Mouse (Mus musculus) MEL (cell line): Measurements from ENCODE around the gene Pard3b. TPM values are rescaled to one million over a fixed set of nuclear protein-coding genes. Genes with fewer than 3 reads are reported as not detected.

Experiments used
- DNase-seq: peaks from one replicate; pipeline ENCODE4 v3.0.0; 2011; ENCODE audit warnings: low read depth, low spot score
- H3K27ac ChIP-seq: 2 replicates; pipeline ENCODE4 v1.5.1; 2012; ENCODE audit warnings: low read depth, mild to moderate bottlenecking, control low read depth, low read length, moderate library complexity; ENCODE audit not compliant: control insufficient read depth
- H3K27me3 ChIP-seq, 2 experiments: fragments of 150-350 bp in 1 of 2; sonication (generic) in 1 of 2; 2 replicates each; pipeline ENCODE4 v1.6.1; 2012; ENCODE audit warnings: low read length in 2 of 2, mild to moderate bottlenecking in 2 of 2, improper control_type of control experiment in 1 of 2, moderate library complexity in 1 of 2; ENCODE audit not compliant: insufficient read depth in 2 of 2, control insufficient read depth in 1 of 2
- H3K36me3 ChIP-seq, 2 experiments: 2 replicates each; pipeline ENCODE4 v1.6.1; 2012 to 2014; ENCODE audit warnings: low read length in 2 of 2, improper control_type of control experiment in 1 of 2, inconsistent platforms in 1 of 2, mild to moderate bottlenecking in 1 of 2; ENCODE audit not compliant: insufficient read depth in 2 of 2, control insufficient read depth in 1 of 2
- H3K4me1 ChIP-seq, 2 experiments: fragments of 150-350 bp in 1 of 2; sonication (generic) in 1 of 2; 2 replicates each; pipeline ENCODE4 v1.6.1; 2012; ENCODE audit warnings: low read length in 2 of 2, improper control_type of control experiment in 1 of 2, mild to moderate bottlenecking in 1 of 2; ENCODE audit not compliant: insufficient read depth in 2 of 2, control insufficient read depth in 1 of 2
- H3K4me3 ChIP-seq, 2 experiments: fragments of 150-350 bp in 1 of 2; sonication (generic) in 1 of 2; 2 replicates each; pipeline ENCODE4 v1.5.1; 2012; ENCODE audit warnings: low read depth in 2 of 2, low read length in 2 of 2, mild to moderate bottlenecking in 2 of 2, moderate library complexity in 2 of 2, control low read depth in 1 of 2, improper control_type of control experiment in 1 of 2; ENCODE audit not compliant: control insufficient read depth in 1 of 2, insufficient read depth in 1 of 2
- H3K79me2 ChIP-seq: 2 replicates; pipeline ENCODE4 v1.6.1; 2012; ENCODE audit warnings: mild to moderate bottlenecking, low read length, moderate library complexity; ENCODE audit not compliant: control insufficient read depth, poor library complexity, insufficient read depth
- H3K9ac ChIP-seq: 2 replicates; pipeline ENCODE4 v1.6.1; 2012; ENCODE audit warnings: low read depth, mild to moderate bottlenecking, control low read depth, low read length, moderate library complexity; ENCODE audit not compliant: control insufficient read depth, poor library complexity, severe bottlenecking
- H3K9me3 ChIP-seq: fragments of 150-350 bp; sonication (generic); replicated peaks from 2 replicates; pipeline ENCODE4 v1.6.1; 2012; ENCODE audit warnings: mild to moderate bottlenecking, low read length, improper control_type of control experiment, moderate library complexity; ENCODE audit not compliant: insufficient read depth
- BHLHE40 ChIP-seq: IDR thresholded peaks from 2 replicates; pipeline ENCODE4 v1.6.1; 2012; ENCODE audit warnings: low read depth, mild to moderate bottlenecking, inconsistent platforms, low read length, improper control_type of control experiment, borderline replicate concordance
- EP300 ChIP-seq, 2 experiments: IDR thresholded peaks; 2 replicates each; pipeline ENCODE4 v1.6.1; 2011; ENCODE audit warnings: improper control_type of control experiment in 2 of 2, low read length in 2 of 2, low read depth in 1 of 2, mild to moderate bottlenecking in 1 of 2
- ETS1 ChIP-seq: IDR thresholded peaks from 2 replicates; pipeline ENCODE4 v1.6.1; 2012; ENCODE audit warnings: low read depth, mild to moderate bottlenecking, inconsistent platforms, low read length, improper control_type of control experiment, moderate library complexity
- GATA1 ChIP-seq: IDR thresholded peaks from 2 replicates; pipeline ENCODE4 v1.6.1; 2011; ENCODE audit warnings: low read depth, low read length, improper control_type of control experiment
- KAT2A ChIP-seq: conservative IDR thresholded peaks from 2 replicates; pipeline ENCODE4 v1.6.1; 2012; ENCODE audit warnings: low read depth, low read length, improper control_type of control experiment, inconsistent platforms
- MXI1 ChIP-seq: IDR thresholded peaks from 2 replicates; pipeline ENCODE4 v1.6.1; 2011; ENCODE audit warnings: mild to moderate bottlenecking, low read depth, low read length, improper control_type of control experiment
- NELFE ChIP-seq: IDR thresholded peaks from 2 replicates; pipeline ENCODE4 v1.6.1; 2011; ENCODE audit warnings: low read depth, low read length, improper control_type of control experiment
- POLR2AphosphoS2 ChIP-seq: IDR thresholded peaks from 2 replicates; pipeline ENCODE4 v1.6.1; 2011; ENCODE audit warnings: low read length, improper control_type of control experiment
- POLR2AphosphoS5 ChIP-seq: IDR thresholded peaks from 2 replicates; pipeline ENCODE4 v1.6.1; 2012; ENCODE audit warnings: low read depth, borderline replicate concordance, mild to moderate bottlenecking, inconsistent platforms, low read length, moderate library complexity, mixed read lengths
- RAD21 ChIP-seq: IDR thresholded peaks from 2 replicates; pipeline ENCODE4 v1.6.1; 2011; ENCODE audit warnings: mild to moderate bottlenecking, low read depth, low read length, improper control_type of control experiment
- SIN3A ChIP-seq: IDR thresholded peaks from 2 replicates; pipeline ENCODE4 v1.6.1; 2012; ENCODE audit warnings: low read length, improper control_type of control experiment, inconsistent platforms
- TAL1 ChIP-seq: IDR thresholded peaks from 2 replicates; pipeline ENCODE4 v1.6.1; 2012; ENCODE audit warnings: mild to moderate bottlenecking, inconsistent platforms, low read length, moderate library complexity, mixed read lengths
- TCF12 ChIP-seq: IDR thresholded peaks from 2 replicates; pipeline ENCODE4 v1.6.1; 2014; ENCODE audit warnings: low read depth, mild to moderate bottlenecking, inconsistent platforms, low read length, improper control_type of control experiment, moderate library complexity
- USF2 ChIP-seq, 2 experiments: IDR thresholded peaks; 2 replicates each; pipeline ENCODE4 v1.6.1; 2011 to 2012; ENCODE audit warnings: improper control_type of control experiment in 2 of 2, low read length in 2 of 2, borderline replicate concordance in 1 of 2, inconsistent platforms in 1 of 2, low read depth in 1 of 2, mild to moderate bottlenecking in 1 of 2; ENCODE audit not compliant: insufficient read depth in 1 of 2
- ZNF384 ChIP-seq: IDR thresholded peaks from 2 replicates; pipeline ENCODE4 v1.6.1; 2012; ENCODE audit warnings: low read depth, mild to moderate bottlenecking, inconsistent platforms, low read length, improper control_type of control experiment
- polyA plus RNA-seq, 2 experiments: library from polyadenylated mRNA; stranded (reverse) in 1 of 2; unstranded in 1 of 2; fragments of >175 nt in 1 of 2; fragments of >200 nt in 1 of 2; gene quantifications; 2 replicates each; pipeline versions ENCODE4 v1.2.1 to v1.2.4; 2012; ENCODE audit warnings: low replicate concordance in 2 of 2, low read depth in 1 of 2; ENCODE audit not compliant: insufficient read length in 2 of 2, insufficient read depth in 1 of 2, missing spikeins in 1 of 2
- total RNA-seq: library from RNA; depleted of rRNA; stranded (reverse); fragments of 300-350 nt; gene quantifications from 2 replicates; pipeline ENCODE4 v1.2.3, GENCODE M21; 2012

The Pard3b gene
- total and polyA plus RNA-seq, 3 experiments = not detected

- no peak overlapping the region for H3K4me3 ChIP-seq
- no peak overlapping the region for H3K27ac ChIP-seq
- no peaks in the 10 kb centered on the region for H3K4me1 ChIP-seq
- H3K79me2 ChIP-seq = no peaks in the 10 kb centered on the region
- TF ChIP-seq KAT2A = no peak
- TF ChIP-seq POLR2AphosphoS5 = no peak
- TF ChIP-seq MXI1 = no peak
- TF ChIP-seq BHLHE40 = no peak
- TF ChIP-seq USF2 (IDR thresholded peaks at IDR 0.05; ENCODE audit: borderline replicate concordance in 1 of 2, insufficient read depth in 1 of 2, low read depth in 1 of 2, low read length in 2 of 2) = no peak
- TF ChIP-seq ZNF384 = no peak
- no peak for TF ChIP-seq SIN3A
- no peak for TF ChIP-seq EP300 (IDR thresholded peaks at IDR 0.05; ENCODE audit: low read depth in 1 of 2, low read length in 2 of 2)
- no peak for TF ChIP-seq POLR2AphosphoS2
- TF ChIP-seq ETS1 = no peak
- no peak for DNase-seq
- H3K36me3 ChIP-seq = no peaks in the 10 kb centered on the region
- H3K9me3 ChIP-seq = no peaks in the 10 kb centered on the region
- H3K9ac ChIP-seq = no peak overlapping the region
- H3K27me3 ChIP-seq = no peaks in the 10 kb centered on the region
Measured at GRCm38 (mm10) chr1:62048592-62048991, 410.0 kb downstream of the Pard3b start.

- Histone ChIP-seq H3K36me3 (no peaks in the 10 kb centered on the region), H3K4me3 (no peak overlapping the region), H3K79me2 (no peaks in the 10 kb centered on the region), H3K27me3 (no peaks in the 10 kb centered on the region), H3K4me1 (no peaks in the 10 kb centered on the region), H3K9ac (no peak overlapping the region), H3K9me3 (no peaks in the 10 kb centered on the region), H3K27ac (no peak overlapping the region)
- DNase-seq = no peak
- TF ChIP-seq RAD21 = no peak
- no peak for TF ChIP-seq NELFE
- no peak for TF ChIP-seq TCF12
- TF ChIP-seq GATA1 = no peak
Measured at GRCm38 (mm10) chr1:62051186-62051825, 412.7 kb downstream of the Pard3b start.

GRCm38 (mm10) chr1:62053167-62053638, 414.6 kb downstream of the Pard3b start:
- no peaks in the 10 kb centered on the region for H3K9me3 ChIP-seq
- H3K4me3 ChIP-seq = no peak overlapping the region
- H3K27ac ChIP-seq = no peak overlapping the region
- TF ChIP-seq NELFE (no peak), TAL1 (no peak)
- H3K4me1 ChIP-seq = no peaks in the 10 kb centered on the region
- H3K9ac ChIP-seq = no peak overlapping the region
- DNase-seq = no peak
- H3K79me2 ChIP-seq = no peaks in the 10 kb centered on the region
- no peaks in the 10 kb centered on the region for H3K27me3 ChIP-seq
- H3K36me3 ChIP-seq = no peaks in the 10 kb centered on the region
